Mouse (Mus musculus) embryonic facial prominence, embryonic 10.5 days (tissue): ENCODE data around the gene Ttpal. TPM values are rescaled to one million over a fixed set of nuclear protein-coding genes. Genes with fewer than 3 reads are reported as not detected.

Experiments
- DNase-seq: peaks from one replicate; pipeline ENCODE4 v3.0.0-alpha.2; 2017; ENCODE audit warnings: low spot score
- H3K27ac ChIP-seq: fragments of 300-500 bp; sonication (generic); replicated peaks from 2 replicates; pipeline ENCODE4 v1.5.1; 2016; ENCODE audit warnings: mild to moderate bottlenecking
- H3K27me3 ChIP-seq: fragments of 300-500 bp; sonication (generic); replicated peaks from 2 replicates; pipeline ENCODE4 v1.6.1; 2016; ENCODE audit warnings: low read depth, mild to moderate bottlenecking; ENCODE audit not compliant: poor library complexity, severe bottlenecking
- H3K36me3 ChIP-seq: fragments of 300-500 bp; sonication (generic); replicated peaks from 2 replicates; pipeline ENCODE4 v1.6.1; 2016; ENCODE audit warnings: mild to moderate bottlenecking, moderate library complexity
- H3K4me1 ChIP-seq: fragments of 300-500 bp; sonication (generic); 2 replicates; pipeline ENCODE4 v1.6.1; 2016
- H3K4me3 ChIP-seq: fragments of 300-500 bp; sonication (generic); 2 replicates; pipeline ENCODE4 v1.5.1; 2016; ENCODE audit warnings: mild to moderate bottlenecking, moderate library complexity
- H3K9me3 ChIP-seq: fragments of 300-500 bp; sonication (generic); 2 replicates; pipeline ENCODE4 v1.6.1; 2016; ENCODE audit warnings: mild to moderate bottlenecking
- WGBS: fragments of 180-500 bp; shearing (Covaris S2); methylation state at CpG from one replicate; pipeline ENCODE4 v1.1.7; 2016; 5-methylcytosine and 5-hydroxymethylcytosine counted together
- polyA plus RNA-seq: library from polyadenylated mRNA; unstranded; fragments of >200 nt; fragmentation: Nextera tagmentation; extraction: Ambion mirVana; gene quantifications from 2 replicates; pipeline ENCODE4 v1.2.1, GENCODE M21; 2016

Gene Ttpal
- polyA plus RNA-seq, 1 experiment from 2014 or later, result 31.3 TPM

GRCm38 (mm10) chr2:163659431-163659830 lies 57.3 kb downstream of the Ttpal start:
- H3K4me1 ChIP-seq, result peaks cover 41% of the 10 kb centered on the region
- H3K27me3 ChIP-seq, result no peaks in the 10 kb centered on the region
- DNase-seq, result peak; percentile 38
- peak overlapping the region; percentile 95 for H3K27ac ChIP-seq
- H3K4me3 ChIP-seq, result peak overlapping the region; percentile 76
- peaks cover 8% of the 10 kb centered on the region; the same call in 1 of the 2 replicates for H3K36me3 ChIP-seq
- WGBS, result 70% methylated on average over 12 of the region's 12 CpGs
- no peaks in the 10 kb centered on the region for H3K9me3 ChIP-seq

- no peak overlapping the region for H3K27ac ChIP-seq
- 65% methylated on average over 5 of the region's 5 CpGs for WGBS
- no peaks in the 10 kb centered on the region for H3K9me3 ChIP-seq
- peak overlapping the region; percentile 2; the same call in 1 of the 2 replicates for H3K4me3 ChIP-seq
- H3K36me3 ChIP-seq, result peaks cover 8% of the 10 kb centered on the region; the same call in 1 of the 2 replicates
- peaks cover 41% of the 10 kb centered on the region for H3K4me1 ChIP-seq
- no peak for DNase-seq
- no peaks in the 10 kb centered on the region for H3K27me3 ChIP-seq
Observed at GRCm38 (mm10) chr2:163660103-163660701, 58.1 kb downstream of the Ttpal start.

- H3K9me3 ChIP-seq, result no peaks in the 10 kb centered on the region
Observed at GRCm38 (mm10) chr2:163661371-163661850, 59.3 kb downstream of the Ttpal start.

GRCm38 (mm10) chr2:163662076-163662475 lies 60.0 kb downstream of the Ttpal start:
- Histone ChIP-seq H3K27ac (no peak overlapping the region), H3K4me1 (peaks cover 41% of the 10 kb centered on the region), H3K9me3 (no peaks in the 10 kb centered on the region), H3K27me3 (no peaks in the 10 kb centered on the region), H3K36me3 (peaks cover 19% of the 10 kb centered on the region), H3K4me3 (no peak overlapping the region)
- 92% methylated on average over 5 of the region's 5 CpGs for WGBS
- no peak for DNase-seq

More at GRCm38 (mm10) chr2:163661371-163661850, 59.3 kb downstream of the Ttpal start:
- peak; percentile 13 for DNase-seq
- Histone ChIP-seq H3K27ac (peak overlapping the region; percentile 63), H3K27me3 (no peaks in the 10 kb centered on the region), H3K36me3 (peaks cover 19% of the 10 kb centered on the region), H3K4me1 (peaks cover 41% of the 10 kb centered on the region), H3K4me3 (no peak overlapping the region)
- WGBS, result 60% methylated on average over 6 of the region's 6 CpGs

GRCm38 (mm10) chr2:163662698-163663221 lies 60.6 kb downstream of the Ttpal start:
- peaks cover 19% of the 10 kb centered on the region for H3K36me3 ChIP-seq
- H3K9me3 ChIP-seq, result no peaks in the 10 kb centered on the region
- no peak for DNase-seq
- no peaks in the 10 kb centered on the region for H3K27me3 ChIP-seq
- H3K27ac ChIP-seq, result no peak overlapping the region
- peaks cover 41% of the 10 kb centered on the region for H3K4me1 ChIP-seq
- 68% methylated on average over 2 of the region's 2 CpGs for WGBS
- H3K4me3 ChIP-seq, result no peak overlapping the region

DNA sequence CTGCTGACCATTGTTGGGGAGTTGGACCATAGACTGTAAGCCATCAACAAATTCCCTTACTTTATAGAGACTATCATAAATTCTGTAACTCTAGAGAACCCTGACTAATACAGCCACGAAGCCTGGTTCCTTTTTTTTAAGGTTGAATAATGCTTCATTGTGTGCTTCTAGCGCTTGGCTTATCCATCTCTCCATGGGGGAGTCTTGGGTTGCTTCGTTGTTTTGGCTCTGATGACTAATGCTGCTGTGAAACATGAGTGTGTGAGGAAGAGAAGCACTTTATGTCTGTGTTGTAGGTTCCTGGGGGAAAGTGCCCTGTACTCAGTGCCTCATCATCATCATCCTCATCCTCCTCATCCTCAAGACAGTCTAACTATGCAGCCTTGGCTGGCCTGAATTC lies 61.8 kb downstream of the Ttpal start:
- no peak for DNase-seq
- Histone ChIP-seq H3K4me1 (peaks cover 38% of the 10 kb centered on the region), H3K9me3 (no peaks in the 10 kb centered on the region), H3K36me3 (peaks cover 19% of the 10 kb centered on the region), H3K27ac (no peak overlapping the region), H3K27me3 (no peaks in the 10 kb centered on the region), H3K4me3 (no peak overlapping the region)
- WGBS, result 64% methylated on average over 3 of the region's 3 CpGs

GRCm38 (mm10) chr2:163667045-163667444 lies 64.9 kb downstream of the Ttpal start:
- peaks cover 24% of the 10 kb centered on the region for H3K36me3 ChIP-seq
- H3K4me1 ChIP-seq, result peaks cover 10% of the 10 kb centered on the region
- H3K27me3 ChIP-seq, result no peaks in the 10 kb centered on the region
- no peaks in the 10 kb centered on the region for H3K9me3 ChIP-seq
- DNase-seq, result no peak
- 100% methylated on average over 1 of the region's 1 CpGs for WGBS
- no peak overlapping the region for H3K4me3 ChIP-seq
- H3K27ac ChIP-seq, result no peak overlapping the region

Other genes with a start within 250 kb of the Ttpal start
- 0.52 and 0.83 TPM in 2 replicates for gene Jph2, start 204.3 kb upstream of the Ttpal start, polyA plus RNA-seq
- gene Oser1, start 177.6 kb upstream of the Ttpal start, polyA plus RNA-seq, result 94.0 and 99.5 TPM in 2 replicates
- 7.6 and 9.1 TPM in 2 replicates for gene Gdap1l1, start 163.8 kb upstream of the Ttpal start, polyA plus RNA-seq
- 9.4 and 10.5 TPM in 2 replicates for gene Fitm2, start 129.7 kb upstream of the Ttpal start, polyA plus RNA-seq
- not detected in 2 replicates for gene R3hdml, start 110.0 kb upstream of the Ttpal start, polyA plus RNA-seq
- not detected in 2 replicates for gene Hnf4a, start 95.5 kb upstream of the Ttpal start, polyA plus RNA-seq
- gene Serinc3, start 42.8 kb downstream of the Ttpal start, polyA plus RNA-seq, result 21.9 and 22.1 TPM in 2 replicates
- 189 and 194 TPM in 2 replicates for gene Pkig, start 56.1 kb downstream of the Ttpal start, polyA plus RNA-seq
- gene Ada, start 147.9 kb downstream of the Ttpal start, polyA plus RNA-seq, result 9.7 and 11.1 TPM in 2 replicates
- gene Ccn5, start 218.5 kb downstream of the Ttpal start, polyA plus RNA-seq, result 0.09 and 0.25 TPM in 2 replicates